Mouse (Mus musculus) olfactory bulb, adult 2 months (tissue): ENCODE data around the gene Tnk1.

Experiments
- CTCF ChIP-seq: fragments of 200-500 bp; IDR thresholded peaks from 2 replicates; pipeline ENCODE4 v1.5.1; 2012; ENCODE audit warnings: low read depth, mild to moderate bottlenecking, low read length, moderate library complexity; ENCODE audit not compliant: insufficient read depth
- POLR2A ChIP-seq: fragments of 200-500 bp; IDR thresholded peaks from 2 replicates; pipeline ENCODE4 v1.6.1; 2012; ENCODE audit warnings: mild to moderate bottlenecking, low read depth, low read length, moderate library complexity; ENCODE audit not compliant: insufficient read depth

DNA sequence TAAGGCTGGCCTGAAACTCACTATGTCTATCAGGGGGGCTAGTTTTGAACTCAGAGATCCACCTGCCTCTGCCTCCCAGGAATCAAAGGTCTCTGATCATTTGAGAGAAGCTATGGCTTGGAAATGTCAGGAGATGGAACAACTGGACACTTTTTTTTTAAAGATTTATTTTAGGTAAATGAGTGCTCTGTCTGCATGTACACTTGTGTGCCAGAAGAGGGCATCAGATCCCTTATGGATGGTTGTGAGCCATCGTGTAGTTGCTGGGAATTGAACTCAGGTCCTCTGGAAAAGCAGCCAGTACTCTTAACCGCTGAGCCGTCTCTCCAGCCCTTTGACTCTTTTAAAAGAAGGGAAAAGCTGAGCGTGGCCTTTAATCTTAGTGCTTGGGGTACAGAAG lies 52.2 kb downstream of the Tnk1 start:
- no peak for TF ChIP-seq CTCF
- no peak for TF ChIP-seq POLR2A
